Mouse (Mus musculus) macrophage (primary cell): Measurements from ENCODE around the gene 1700019D03Rik. TPM values are rescaled to one million over a fixed set of nuclear protein-coding genes. Genes with fewer than 3 reads are reported as not detected.

Experiments
- H3K27ac ChIP-seq: fragments of 350-480 bp; formaldehyde crosslinking; 2 replicates; pipeline ENCODE4 v1.9.0; 2021
- H3K36me3 ChIP-seq: fragments of 350-480 bp; formaldehyde crosslinking; 2 replicates; pipeline ENCODE4 v1.9.0; 2021; ENCODE audit errors: inconsistent target
- H3K4me3 ChIP-seq: fragments of 350-480 bp; formaldehyde crosslinking; 2 replicates; pipeline ENCODE4 v1.9.0; 2021; ENCODE audit errors: inconsistent target
- H3K79me2 ChIP-seq: fragments of 350-480 bp; formaldehyde crosslinking; 2 replicates; pipeline ENCODE4 v1.9.0; 2021; ENCODE audit errors: inconsistent target
- WGBS: methylation state at CpG from one replicate; pipeline ENCODE4 v1.1.7; 2026; ENCODE audit warnings: inconsistent platforms; ENCODE audit not compliant: missing documents; 5-methylcytosine and 5-hydroxymethylcytosine counted together
- polyA plus RNA-seq: library from polyadenylated mRNA; stranded (reverse); fragments of 250-400 nt; gene quantifications from 3 replicates; pipeline ENCODE4 v1.2.4, GENCODE M21; 2018; ENCODE audit warnings: inconsistent platforms

1700019D03Rik gene
- polyA plus RNA-seq, 1 experiment from 2014 or later: not detected

DNA sequence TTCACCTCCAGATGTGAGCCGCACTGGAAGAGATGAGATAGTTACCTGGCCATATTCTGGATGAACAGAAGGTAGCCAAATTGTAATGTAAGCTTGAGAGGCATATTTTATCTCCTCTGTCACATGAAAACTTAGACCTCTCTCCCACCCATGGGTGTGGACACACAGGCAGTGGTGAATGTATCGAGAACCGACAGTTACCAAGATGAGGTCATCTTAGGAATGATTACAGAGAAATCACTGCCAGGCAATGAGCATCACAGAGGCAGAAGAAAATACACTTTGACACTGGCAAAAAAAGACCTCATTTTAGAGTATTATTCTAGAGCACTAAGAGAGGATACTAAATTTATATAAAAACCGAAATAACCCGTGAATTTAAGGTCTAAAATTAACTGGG, 46.8 kb downstream of the 1700019D03Rik start:
- WGBS: 98% methylated on average over 5 of the region's 5 CpGs
- Histone ChIP-seq H3K36me3 (no peaks in the 10 kb centered on the region), H3K79me2 (no peaks in the 10 kb centered on the region), H3K27ac (no peak overlapping the region), H3K4me3 (no peak overlapping the region)

DNA sequence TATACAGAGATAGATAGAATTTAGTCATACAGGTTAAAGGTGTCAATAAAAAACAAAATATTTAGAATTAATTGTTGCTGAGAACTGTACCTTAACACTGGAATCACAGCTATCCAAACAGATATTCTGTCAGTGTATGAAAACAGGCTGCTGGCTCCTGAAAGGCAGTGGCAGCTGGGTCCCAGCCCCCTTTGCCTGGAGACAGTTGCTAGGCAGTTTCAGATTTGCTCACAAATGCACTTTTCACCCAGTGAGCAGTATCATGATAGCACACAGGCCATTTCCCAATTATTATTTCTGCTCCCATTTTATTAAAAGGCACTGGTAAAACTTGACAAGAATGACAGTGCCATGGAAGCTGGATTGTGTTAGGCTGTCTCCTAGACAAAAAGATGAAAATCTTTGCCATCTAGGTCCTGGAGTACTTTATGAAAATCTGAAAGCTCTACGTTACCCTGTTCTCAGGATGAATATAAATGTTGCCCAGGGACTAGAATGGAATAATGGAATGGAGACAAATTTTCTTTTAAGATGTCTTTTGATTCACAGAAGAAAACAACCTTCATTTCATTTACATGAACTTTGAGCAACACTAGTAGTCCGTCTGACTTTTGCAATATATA, 48.0 kb downstream of the 1700019D03Rik start:
- 82% methylated on average over 2 of the region's 2 CpGs for WGBS
- Histone ChIP-seq H3K36me3 (no peaks in the 10 kb centered on the region), H3K4me3 (no peak overlapping the region), H3K79me2 (no peaks in the 10 kb centered on the region), H3K27ac (no peak overlapping the region)

DNA sequence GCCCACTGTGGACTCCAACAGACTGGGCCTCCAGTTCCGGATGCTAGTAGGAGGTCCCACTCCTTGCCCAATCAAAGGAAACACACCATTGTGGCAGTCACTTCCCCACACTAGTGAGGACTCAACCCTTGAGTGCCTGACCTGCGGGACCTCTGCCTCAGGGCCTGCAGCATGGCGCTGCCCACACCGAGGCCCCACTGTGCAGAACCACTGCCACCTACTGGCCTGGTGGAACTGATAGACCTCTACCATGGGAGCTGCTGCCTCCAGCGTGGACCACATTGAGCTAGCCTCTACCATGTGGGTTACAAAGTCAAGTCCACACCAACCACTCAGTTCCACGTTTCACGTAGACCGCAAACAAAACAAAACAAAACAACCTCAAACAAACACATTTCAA, 55.4 kb downstream of the 1700019D03Rik start:
- no peaks in the 10 kb centered on the region for H3K79me2 ChIP-seq
- H3K4me3 ChIP-seq: no peak overlapping the region
- no peak overlapping the region for H3K27ac ChIP-seq
- 75% methylated on average over 8 of the region's 8 CpGs for WGBS
- H3K36me3 ChIP-seq: no peaks in the 10 kb centered on the region

DNA sequence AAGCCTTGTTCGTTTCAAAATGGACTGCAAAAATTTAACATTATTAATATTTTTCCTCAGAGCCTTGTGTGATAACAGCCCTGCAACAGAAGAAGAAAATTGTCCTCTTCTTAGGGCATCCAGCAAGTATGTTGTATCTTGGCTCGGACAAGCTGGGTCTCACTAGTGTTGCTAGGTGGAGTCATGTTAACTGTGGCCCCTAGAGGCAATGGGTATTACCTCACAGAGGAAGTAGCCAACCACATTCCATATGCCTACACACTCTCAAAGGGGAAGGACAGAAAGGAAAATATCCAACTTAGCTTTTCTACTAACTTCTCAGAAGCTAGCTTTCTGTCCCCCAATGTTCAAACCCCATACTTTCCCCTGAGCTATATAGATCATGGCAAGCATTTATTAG, 56.9 kb downstream of the 1700019D03Rik start:
- no peak overlapping the region for H3K27ac ChIP-seq
- no peaks in the 10 kb centered on the region for H3K36me3 ChIP-seq
- H3K79me2 ChIP-seq: no peaks in the 10 kb centered on the region
- WGBS: 54% methylated on average over 2 of the region's 2 CpGs
- H3K4me3 ChIP-seq: no peak overlapping the region

DNA sequence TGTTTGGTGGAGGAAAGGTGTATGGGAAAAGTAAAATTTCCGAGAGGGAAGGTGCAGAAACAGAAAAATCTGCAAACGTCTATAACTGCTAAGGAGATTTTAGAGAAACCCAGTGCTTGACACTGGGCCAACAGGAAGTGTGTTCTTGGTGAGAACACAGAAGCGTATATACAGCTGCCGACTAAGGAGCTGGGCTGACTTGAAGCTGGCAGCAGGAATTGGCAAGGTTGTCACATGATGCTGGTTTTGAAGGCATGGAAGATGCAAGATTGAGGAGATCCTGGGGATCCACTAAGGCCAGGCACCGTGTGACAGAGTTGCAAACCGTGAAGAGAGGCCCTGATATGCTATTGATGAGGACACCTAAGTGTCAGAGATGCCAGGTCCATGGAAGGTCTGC, 59.8 kb downstream of the 1700019D03Rik start:
- WGBS: 8% methylated on average over 6 of the region's 6 CpGs
- Histone ChIP-seq H3K36me3 (no peaks in the 10 kb centered on the region), H3K27ac (no peak overlapping the region)

DNA sequence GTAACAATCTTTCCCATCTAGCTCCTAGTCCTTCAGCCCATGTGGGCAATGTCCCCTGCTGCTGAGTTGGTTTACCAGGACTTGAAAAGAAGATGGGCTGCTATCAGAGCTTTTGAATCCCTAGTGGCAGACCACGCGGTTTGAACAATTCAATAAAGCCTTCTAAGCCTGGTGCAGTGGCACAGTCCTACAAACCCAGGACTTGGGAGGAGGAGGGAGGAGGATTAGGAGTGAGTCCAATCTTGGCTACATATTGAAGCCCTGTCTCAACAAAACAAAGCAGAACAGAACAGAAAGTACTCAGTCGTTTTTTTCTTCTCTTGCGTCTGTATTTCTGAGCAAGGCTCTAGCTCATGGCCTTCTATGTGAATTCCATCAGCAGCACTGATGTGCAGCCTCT, 63.2 kb downstream of the 1700019D03Rik start:
- no peaks in the 10 kb centered on the region for H3K79me2 ChIP-seq
- no peak overlapping the region for H3K27ac ChIP-seq
- H3K4me3 ChIP-seq: no peak overlapping the region
- 86% methylated on average over 4 of the region's 4 CpGs for WGBS
- H3K36me3 ChIP-seq: no peaks in the 10 kb centered on the region

More for the DNA sequence above, 59.8 kb downstream of the 1700019D03Rik start:
- Histone ChIP-seq H3K4me3 (no peak overlapping the region), H3K79me2 (no peaks in the 10 kb centered on the region)

DNA sequence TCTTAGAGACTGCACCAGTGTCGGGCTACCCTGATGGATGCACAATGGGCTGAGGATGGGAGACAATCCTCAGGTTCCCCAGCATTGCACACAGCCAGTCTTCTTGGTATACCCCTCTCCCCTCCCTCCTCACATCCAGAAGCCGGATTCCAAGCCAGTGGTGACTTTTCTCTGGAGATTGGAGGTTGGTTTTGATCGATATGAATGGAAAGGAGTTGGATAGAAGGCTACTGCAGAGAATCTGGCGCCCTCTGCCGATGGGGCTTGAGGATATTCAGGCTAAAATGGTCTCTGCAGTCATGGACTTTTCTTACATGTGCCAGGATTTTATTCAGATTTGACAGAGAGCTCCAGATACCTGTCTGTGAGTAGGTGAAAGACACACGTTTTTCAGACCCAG, 64.9 kb downstream of the 1700019D03Rik start:
- no peaks in the 10 kb centered on the region for H3K36me3 ChIP-seq
- no peaks in the 10 kb centered on the region for H3K79me2 ChIP-seq
- no peak overlapping the region for H3K27ac ChIP-seq
- 24% methylated on average over 6 of the region's 6 CpGs for WGBS
- no peak overlapping the region for H3K4me3 ChIP-seq

DNA sequence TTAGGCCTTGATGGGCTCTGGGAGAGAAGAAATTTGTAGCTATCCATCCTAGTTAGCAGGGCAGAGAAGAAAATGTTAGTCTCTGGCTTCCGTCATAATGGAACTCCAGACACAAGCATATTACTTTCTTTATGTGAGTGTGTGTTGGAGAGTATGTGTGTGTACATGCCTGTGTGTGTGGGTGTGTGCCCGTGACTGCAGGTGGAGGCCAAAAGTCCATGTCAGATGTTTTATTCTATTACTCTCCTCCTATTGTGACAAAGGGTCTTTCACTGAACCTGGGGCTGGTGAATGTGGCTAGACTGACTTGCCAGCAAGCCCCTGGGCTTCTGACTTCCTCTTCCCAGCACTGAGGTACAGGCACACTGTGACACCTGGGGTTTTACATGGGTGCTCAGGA, 65.5 kb downstream of the 1700019D03Rik start:
- no peak overlapping the region for H3K4me3 ChIP-seq
- H3K27ac ChIP-seq: no peak overlapping the region
- H3K36me3 ChIP-seq: no peaks in the 10 kb centered on the region
- 97% methylated on average over 2 of the region's 2 CpGs for WGBS
- no peaks in the 10 kb centered on the region for H3K79me2 ChIP-seq

DNA sequence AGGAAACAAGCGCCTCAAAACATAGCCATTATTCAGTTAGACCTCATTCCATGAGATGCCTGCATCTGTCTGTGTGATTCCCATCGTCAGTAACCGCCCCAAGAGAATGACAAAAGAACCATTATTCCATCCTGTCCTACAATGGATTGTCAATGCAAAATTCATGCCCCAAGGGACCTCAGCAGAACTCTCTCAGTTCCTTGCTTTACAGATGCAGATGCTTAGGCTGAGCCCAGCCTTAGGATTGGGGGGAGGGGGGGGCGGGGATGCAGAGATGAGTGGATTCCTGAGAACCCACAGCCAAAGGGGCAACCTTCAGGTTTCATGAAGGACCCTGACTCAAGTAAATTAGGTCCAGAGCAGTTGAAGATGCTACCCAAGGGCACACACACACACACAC, 66.4 kb downstream of the 1700019D03Rik start:
- Histone ChIP-seq H3K4me3 (no peak overlapping the region), H3K27ac (no peak overlapping the region)
- 93% methylated on average over 4 of the region's 4 CpGs for WGBS

DNA sequence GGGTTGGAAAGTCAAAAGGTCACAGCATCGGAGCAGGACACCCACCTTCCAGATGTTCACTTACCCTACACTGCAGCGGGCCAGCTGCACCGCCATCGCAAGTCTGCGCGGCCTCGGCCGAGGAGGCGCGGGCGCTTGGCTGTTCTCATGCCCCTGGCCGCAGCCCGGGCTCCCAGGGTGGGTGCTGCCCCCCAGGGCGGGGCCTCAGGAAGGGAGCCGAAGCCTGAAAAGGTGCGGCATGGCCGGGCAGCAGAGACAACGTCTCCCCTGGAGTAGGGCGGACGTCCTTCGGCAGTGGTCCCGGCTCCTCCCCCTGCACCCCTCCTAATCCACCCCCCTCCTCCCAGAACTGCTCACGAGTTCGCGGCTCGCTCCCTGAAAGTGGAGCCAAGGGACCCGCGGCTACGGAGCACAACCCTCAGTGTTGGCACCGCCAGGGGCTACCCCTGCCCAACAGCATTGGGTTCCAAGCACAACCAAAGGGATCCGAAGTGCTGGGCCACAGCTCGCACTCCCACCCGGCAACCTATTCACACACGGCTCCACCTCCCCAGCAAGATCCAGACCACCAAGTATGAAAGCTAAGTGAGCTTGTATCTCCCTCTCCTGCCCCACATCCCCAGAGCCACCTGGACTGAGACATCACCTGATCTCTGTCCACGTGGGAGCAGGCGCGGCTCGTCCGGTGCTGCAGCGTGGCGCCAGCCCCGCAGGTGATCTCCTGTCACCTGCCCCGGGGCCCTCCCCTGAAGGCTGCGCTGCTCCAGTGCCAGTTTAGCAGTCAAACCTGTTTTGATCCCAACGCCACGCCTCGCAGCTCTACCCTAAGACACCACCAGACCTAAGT, 67.2 kb downstream of the 1700019D03Rik start:
- no peak overlapping the region for H3K27ac ChIP-seq
- H3K36me3 ChIP-seq: no peaks in the 10 kb centered on the region

More for the DNA sequence above, 66.4 kb downstream of the 1700019D03Rik start:
- H3K36me3 ChIP-seq: no peaks in the 10 kb centered on the region
- no peaks in the 10 kb centered on the region for H3K79me2 ChIP-seq

DNA sequence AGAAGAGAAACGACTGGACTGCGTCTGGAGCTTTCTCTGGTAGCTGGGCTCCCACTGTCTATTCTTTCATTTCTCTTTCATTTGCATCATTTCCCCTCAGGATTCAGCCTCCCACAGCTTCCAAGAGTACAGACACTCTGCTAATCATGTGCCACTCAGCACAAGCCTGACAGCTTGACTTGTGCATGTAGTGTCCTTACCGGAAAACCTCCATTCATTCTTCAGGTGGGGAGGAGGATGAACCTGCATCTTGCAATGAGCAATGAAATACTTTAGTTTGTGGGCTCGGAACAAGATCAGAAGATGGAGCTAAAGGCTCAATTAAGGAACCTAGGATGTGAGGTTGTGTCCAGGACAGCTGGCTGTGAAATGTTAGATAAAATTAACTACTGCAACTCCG, 67.8 kb downstream of the 1700019D03Rik start:
- WGBS: 8% methylated on average over 5 of the region's 5 CpGs

More for the DNA sequence above, 67.2 kb downstream of the 1700019D03Rik start:
- Histone ChIP-seq H3K4me3 (peak overlapping the region; percentile 4; the same call in 1 of the 2 replicates), H3K79me2 (no peaks in the 10 kb centered on the region)
- WGBS: 4% methylated on average over 43 of the region's 47 CpGs

DNA sequence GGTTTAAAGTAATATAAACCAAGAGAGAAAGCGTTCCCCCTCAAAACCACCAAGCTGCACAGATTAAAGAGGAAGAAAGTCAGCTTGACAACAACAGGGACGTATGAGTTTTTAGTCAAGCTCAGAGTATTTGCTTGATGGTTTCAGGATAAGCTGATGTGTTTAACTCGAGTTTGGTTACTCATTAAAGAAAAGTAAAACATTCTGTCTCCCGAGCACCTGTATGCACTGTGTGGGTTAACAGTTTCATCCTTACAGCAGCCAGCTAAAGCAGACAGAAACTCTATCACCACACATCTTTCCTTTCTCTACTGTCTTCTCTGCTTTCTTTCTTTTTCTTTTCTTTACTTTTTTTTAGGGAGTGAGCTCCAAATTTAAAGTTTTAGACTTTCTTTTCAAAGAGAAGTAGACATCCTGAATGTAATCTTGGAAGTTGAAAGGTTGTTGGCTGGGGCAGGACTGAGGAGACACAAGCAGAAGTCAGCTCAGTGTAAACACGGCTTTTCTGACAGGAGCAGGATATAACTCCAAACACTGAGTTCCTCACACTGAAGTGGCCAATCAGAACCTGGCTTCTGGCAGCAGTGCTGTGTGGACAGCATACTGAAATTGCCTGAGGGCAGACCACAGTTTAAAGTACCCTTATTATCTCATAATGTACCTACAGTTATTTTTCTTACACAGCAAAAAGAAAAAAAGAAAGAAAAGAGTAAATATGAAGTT, 68.7 kb downstream of the 1700019D03Rik start:
- Histone ChIP-seq H3K79me2 (no peaks in the 10 kb centered on the region), H3K27ac (no peak overlapping the region), H3K36me3 (no peaks in the 10 kb centered on the region), H3K4me3 (no peak overlapping the region)
- 5% methylated on average over 5 of the region's 5 CpGs for WGBS

More for the DNA sequence above, 67.8 kb downstream of the 1700019D03Rik start:
- H3K79me2 ChIP-seq: no peaks in the 10 kb centered on the region
- no peak overlapping the region for H3K27ac ChIP-seq
- H3K4me3 ChIP-seq: no peak overlapping the region
- H3K36me3 ChIP-seq: no peaks in the 10 kb centered on the region

DNA sequence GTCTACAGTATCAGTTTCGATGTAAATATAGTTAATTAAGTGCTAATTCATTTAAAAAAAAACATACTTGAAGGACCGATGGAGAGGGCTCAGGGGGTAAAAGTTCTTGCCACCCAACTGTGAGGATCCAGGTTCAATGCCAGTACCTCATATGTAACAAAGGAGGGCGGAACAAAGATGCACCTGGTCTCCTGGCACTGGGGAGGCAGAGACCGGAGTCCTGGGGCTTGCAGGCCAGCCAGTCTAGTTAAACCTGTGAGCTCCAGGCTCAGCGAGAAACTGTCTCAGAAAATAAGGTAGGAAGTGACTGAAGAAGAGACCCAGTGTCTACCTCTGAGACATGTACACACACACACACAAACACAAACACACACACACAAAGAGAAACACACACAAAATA, 72.1 kb downstream of the 1700019D03Rik start:
- H3K4me3 ChIP-seq: no peak overlapping the region
- H3K79me2 ChIP-seq: no peaks in the 10 kb centered on the region
- H3K36me3 ChIP-seq: no peaks in the 10 kb centered on the region
- 92% methylated on average over 5 of the region's 5 CpGs for WGBS
- no peak overlapping the region for H3K27ac ChIP-seq

DNA sequence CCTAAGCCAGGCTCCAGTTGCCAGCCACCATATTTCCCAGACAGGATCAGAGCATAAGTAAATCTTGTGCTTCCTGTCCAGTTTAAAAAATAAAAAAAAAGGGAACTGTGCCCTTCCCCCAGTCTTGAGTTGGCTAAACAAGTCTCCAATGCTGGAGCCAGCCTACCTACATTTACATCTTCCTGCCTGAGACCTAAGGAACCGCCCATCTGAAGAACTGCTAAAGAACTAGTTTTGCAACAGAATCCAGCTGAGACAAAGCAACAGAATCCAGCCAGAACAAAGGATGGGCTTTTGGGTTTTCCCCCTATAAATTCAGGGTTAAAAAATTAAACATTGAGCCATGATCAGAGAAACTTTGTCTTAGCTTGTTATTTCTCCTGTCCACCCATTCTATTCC, 81.0 kb downstream of the 1700019D03Rik start:
- H3K36me3 ChIP-seq: no peaks in the 10 kb centered on the region
- H3K79me2 ChIP-seq: no peaks in the 10 kb centered on the region
- WGBS: 91% methylated on average over 1 of the region's 1 CpGs
- no peak overlapping the region for H3K4me3 ChIP-seq
- no peak overlapping the region for H3K27ac ChIP-seq

DNA sequence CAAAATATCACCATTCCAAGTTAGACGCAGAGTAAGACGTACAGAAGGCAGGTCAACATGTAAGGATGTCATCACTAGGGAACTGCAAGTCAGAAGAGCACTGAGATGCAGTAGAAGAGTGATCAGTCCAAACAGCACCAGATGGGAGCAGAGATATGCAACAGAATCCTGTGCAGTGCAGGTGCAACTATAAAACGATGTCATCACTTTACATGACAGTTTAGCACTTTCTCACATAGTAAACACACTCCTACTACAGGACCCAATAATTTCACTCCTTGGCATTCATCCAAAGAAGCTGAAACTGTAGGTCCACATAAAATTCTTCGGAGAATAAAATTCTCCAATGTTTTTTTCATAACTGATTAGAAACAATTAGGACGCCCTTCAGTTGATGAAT, 85.5 kb downstream of the 1700019D03Rik start:
- Histone ChIP-seq H3K79me2 (no peaks in the 10 kb centered on the region), H3K36me3 (no peaks in the 10 kb centered on the region), H3K27ac (no peak overlapping the region), H3K4me3 (no peak overlapping the region)
- 96% methylated on average over 5 of the region's 5 CpGs for WGBS
